Mouse (Mus musculus) embryonic facial prominence, embryonic 15.5 days (tissue): ENCODE data around the gene Mpp5. TPM values are rescaled to one million over a fixed set of nuclear protein-coding genes. Genes with fewer than 3 reads are reported as not detected.

ENCODE experiments used
- ATAC-seq: fragments of 200-750 bp; cut with Nextera tagmentation; 2 replicates; pipeline ENCODE4 v1.8.0; 2017; ENCODE audit warnings: low read depth, moderate TSS enrichment; ENCODE audit not compliant: insufficient number of reproducible peaks, low FRiP score, low TSS enrichment
- H3K27ac ChIP-seq: fragments of 300-500 bp; sonication (generic); replicated peaks from 2 replicates; pipeline ENCODE4 v1.5.1; 2015; ENCODE audit warnings: mild to moderate bottlenecking, inconsistent platforms
- H3K27me3 ChIP-seq: fragments of 300-500 bp; sonication (generic); 2 replicates; pipeline ENCODE4 v1.6.1; 2015; ENCODE audit warnings: inconsistent platforms
- H3K36me3 ChIP-seq: fragments of 300-500 bp; sonication (generic); 2 replicates; pipeline ENCODE4 v1.6.1; 2015; ENCODE audit warnings: mild to moderate bottlenecking, inconsistent platforms
- H3K4me1 ChIP-seq: fragments of 300-500 bp; sonication (generic); 2 replicates; pipeline ENCODE4 v1.6.1; 2015; ENCODE audit warnings: inconsistent platforms
- H3K4me2 ChIP-seq: fragments of 300-500 bp; sonication (generic); replicated peaks from 2 replicates; pipeline ENCODE4 v1.6.1; 2015; ENCODE audit warnings: mild to moderate bottlenecking, inconsistent platforms
- H3K4me3 ChIP-seq: fragments of 300-500 bp; sonication (generic); replicated peaks from 2 replicates; pipeline ENCODE4 v1.5.1; 2015; ENCODE audit warnings: mild to moderate bottlenecking, inconsistent platforms
- H3K9ac ChIP-seq: fragments of 300-500 bp; sonication (generic); 2 replicates; pipeline ENCODE4 v1.6.1; 2015; ENCODE audit warnings: inconsistent platforms
- H3K9me3 ChIP-seq: fragments of 300-500 bp; sonication (generic); replicated peaks from 2 replicates; pipeline ENCODE4 v1.6.1; 2016; ENCODE audit warnings: inconsistent platforms
- WGBS: fragments of 180-500 bp; shearing (Covaris S2); methylation state at CpG from one replicate; pipeline ENCODE4 v1.1.7; 2015; 5-methylcytosine and 5-hydroxymethylcytosine counted together
- polyA plus RNA-seq: library from polyadenylated mRNA; unstranded; fragments of >200 nt; fragmentation: Nextera tagmentation; extraction: Ambion mirVana; gene quantifications from 2 replicates; pipeline ENCODE4 v1.2.1, GENCODE M21; 2015

Gene Mpp5
- polyA plus RNA-seq, 1 experiment from 2014 or later, result 14.0 TPM

DNA sequence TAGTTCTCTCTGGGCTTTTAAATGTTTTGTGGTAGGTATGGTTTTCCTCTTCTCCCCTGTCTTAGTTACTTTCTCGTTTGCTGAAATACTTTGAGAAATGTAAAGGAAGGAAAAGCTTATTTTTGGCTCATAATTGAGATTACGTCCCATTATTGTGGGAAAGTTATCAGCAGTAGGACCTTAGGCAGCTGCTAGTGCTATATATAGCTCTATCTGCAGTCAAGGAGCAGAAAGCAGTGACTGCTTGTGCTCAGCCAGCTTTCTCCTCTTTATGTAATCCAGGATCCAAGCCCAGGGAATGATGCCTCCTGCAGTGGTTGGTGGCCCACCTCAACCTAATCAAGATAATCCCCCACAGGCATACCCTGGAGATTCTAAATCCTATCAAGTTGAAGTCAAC, 24.5 kb downstream of the Mpp5 start:
- Histone ChIP-seq H3K4me2 (no peak overlapping the region), H3K4me1 (0 out of 2 replicates have a peak, but pooled peaks cover 3% of the 10 kb centered on the region), H3K27me3 (no peaks in the 10 kb centered on the region), H3K9ac (no peak overlapping the region), H3K4me3 (no peak overlapping the region), H3K36me3 (no peaks in the 10 kb centered on the region), H3K9me3 (no peaks in the 10 kb centered on the region), H3K27ac (no peak overlapping the region)
- 67% methylated on average over 2 of the region's 2 CpGs for WGBS
- no peak for ATAC-seq

DNA sequence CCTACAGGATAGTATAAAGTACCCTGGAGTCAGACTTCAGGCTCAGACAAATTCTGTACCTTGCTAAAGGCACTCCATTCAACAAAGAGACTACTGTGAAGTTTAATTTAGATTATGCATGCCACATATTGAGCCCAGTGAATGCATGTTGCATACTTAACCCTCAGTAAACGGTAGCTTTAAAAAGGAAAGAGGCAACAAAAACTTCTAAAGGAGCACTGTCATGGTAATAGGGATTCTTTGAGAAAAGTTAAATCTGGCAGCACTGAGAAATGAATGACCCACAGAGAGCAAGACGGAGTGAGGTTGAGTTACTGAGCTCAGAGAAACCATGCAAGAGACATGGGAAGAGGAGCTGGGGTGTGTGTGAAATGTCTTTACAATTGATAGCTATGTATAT, 29.2 kb downstream of the Mpp5 start:
- H3K4me1 ChIP-seq, result 0 out of 2 replicates have a peak, but pooled peaks cover 8% of the 10 kb centered on the region
- WGBS, result 26% methylated on average over 2 of the region's 2 CpGs
- no peaks in the 10 kb centered on the region for H3K9me3 ChIP-seq
- H3K27ac ChIP-seq, result no peak overlapping the region
- H3K27me3 ChIP-seq, result no peaks in the 10 kb centered on the region
- no peak overlapping the region for H3K9ac ChIP-seq
- ATAC-seq, result no peak
- no peak overlapping the region for H3K4me3 ChIP-seq
- no peaks in the 10 kb centered on the region for H3K36me3 ChIP-seq
- no peak overlapping the region for H3K4me2 ChIP-seq

- Histone ChIP-seq H3K4me2 (no peak overlapping the region), H3K9ac (no peak overlapping the region), H3K27me3 (no peaks in the 10 kb centered on the region), H3K27ac (no peak overlapping the region), H3K4me1 (0 out of 2 replicates have a peak, but pooled peaks cover 8% of the 10 kb centered on the region), H3K4me3 (no peak overlapping the region), H3K36me3 (no peaks in the 10 kb centered on the region), H3K9me3 (no peaks in the 10 kb centered on the region)
- WGBS, result 61% methylated on average over 4 of the region's 4 CpGs
- ATAC-seq, result no peak
Measured at GRCm38 (mm10) chr12:78778423-78779067, 29.8 kb downstream of the Mpp5 start.

- H3K9me3 ChIP-seq, result no peaks in the 10 kb centered on the region
- no peak for ATAC-seq
- H3K36me3 ChIP-seq, result no peaks in the 10 kb centered on the region
- no peak overlapping the region for H3K4me3 ChIP-seq
- no peaks in the 10 kb centered on the region for H3K27me3 ChIP-seq
- 54% methylated on average over 3 of the region's 3 CpGs for whole genome bisulfite sequencing
- no peaks in the 10 kb centered on the region for H3K4me1 ChIP-seq
- no peak overlapping the region for H3K27ac ChIP-seq
- H3K9ac ChIP-seq, result no peak overlapping the region
- H3K4me2 ChIP-seq, result no peak overlapping the region
Measured at GRCm38 (mm10) chr12:78788266-78788873, 39.7 kb downstream of the Mpp5 start.

GRCm38 (mm10) chr12:78790791-78791190, 42.1 kb downstream of the Mpp5 start:
- ATAC-seq, result no peak
- Histone ChIP-seq H3K4me2 (no peak overlapping the region), H3K36me3 (no peaks in the 10 kb centered on the region), H3K4me1 (no peaks in the 10 kb centered on the region), H3K9ac (no peak overlapping the region), H3K27me3 (no peaks in the 10 kb centered on the region), H3K9me3 (no peaks in the 10 kb centered on the region), H3K27ac (no peak overlapping the region), H3K4me3 (no peak overlapping the region)
- 71% methylated on average over 2 of the region's 2 CpGs for WGBS

- H3K36me3 ChIP-seq, result 0 out of 2 replicates have a peak, but pooled peaks cover 6% of the 10 kb centered on the region
- no peak overlapping the region for H3K4me3 ChIP-seq
- no peaks in the 10 kb centered on the region for H3K9me3 ChIP-seq
- H3K4me1 ChIP-seq, result no peaks in the 10 kb centered on the region
- H3K27ac ChIP-seq, result no peak overlapping the region
- no peak for ATAC-seq
- no peak overlapping the region for H3K4me2 ChIP-seq
- H3K9ac ChIP-seq, result no peak overlapping the region
- no peaks in the 10 kb centered on the region for H3K27me3 ChIP-seq
- 31% methylated on average over 1 of the region's 1 CpGs for WGBS
Measured at GRCm38 (mm10) chr12:78794236-78794635, 45.5 kb downstream of the Mpp5 start.

DNA sequence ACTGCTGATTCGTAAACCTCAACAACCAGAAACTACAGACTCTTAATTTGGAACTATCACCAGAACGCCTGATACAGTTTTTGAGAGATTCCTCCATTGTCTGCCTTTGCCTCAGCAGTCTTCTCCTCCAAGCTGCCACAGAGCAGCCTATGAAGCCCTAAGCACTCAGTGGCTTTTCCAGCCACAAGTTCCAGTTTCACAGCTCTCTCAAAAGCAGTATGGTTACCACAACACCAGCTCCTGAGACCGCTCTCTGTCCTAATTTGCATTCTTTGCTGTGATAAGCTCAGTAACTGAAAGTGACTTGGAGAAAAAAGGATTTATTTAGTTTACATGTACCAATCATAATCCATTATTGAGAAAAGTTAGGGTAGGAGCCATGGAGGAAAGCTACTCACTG, 51.3 kb downstream of the Mpp5 start:
- H3K4me3 ChIP-seq, result no peak overlapping the region
- ATAC-seq, result no peak
- WGBS, result 79% methylated on average over 3 of the region's 3 CpGs
- H3K4me1 ChIP-seq, result no peaks in the 10 kb centered on the region
- H3K27ac ChIP-seq, result no peak overlapping the region
- no peaks in the 10 kb centered on the region for H3K27me3 ChIP-seq
- H3K9me3 ChIP-seq, result no peaks in the 10 kb centered on the region
- no peak overlapping the region for H3K4me2 ChIP-seq
- H3K36me3 ChIP-seq, result 0 out of 2 replicates have a peak, but pooled peaks cover 6% of the 10 kb centered on the region
- H3K9ac ChIP-seq, result no peak overlapping the region

GRCm38 (mm10) chr12:78801836-78802235, 53.1 kb downstream of the Mpp5 start:
- no peaks in the 10 kb centered on the region for H3K9me3 ChIP-seq
- H3K36me3 ChIP-seq, result 0 out of 2 replicates have a peak, but pooled peaks cover 6% of the 10 kb centered on the region
- no peaks in the 10 kb centered on the region for H3K4me1 ChIP-seq
- no peak overlapping the region for H3K4me2 ChIP-seq
- no peak overlapping the region for H3K27ac ChIP-seq
- no peak for ATAC-seq
- H3K9ac ChIP-seq, result no peak overlapping the region
- no peaks in the 10 kb centered on the region for H3K27me3 ChIP-seq
- H3K4me3 ChIP-seq, result no peak overlapping the region

DNA sequence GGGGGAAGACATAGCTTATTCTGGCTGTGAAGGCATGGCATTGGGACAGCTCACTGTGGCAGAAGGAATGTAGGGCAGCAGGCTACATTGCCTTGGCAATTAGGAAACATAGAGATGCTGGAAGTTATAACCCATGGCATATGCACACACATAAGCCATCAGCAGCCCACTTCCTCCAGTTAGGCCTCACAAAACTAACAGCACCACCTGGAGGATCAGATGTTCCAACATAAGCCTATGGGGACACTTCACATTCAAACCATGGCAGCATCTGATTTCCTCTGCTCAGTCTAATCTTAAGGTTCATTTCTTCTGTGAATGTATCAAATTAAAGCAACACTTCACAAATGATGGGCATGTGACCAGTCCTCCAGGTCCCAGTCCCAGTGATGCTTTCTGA, 65.7 kb downstream of the Mpp5 start:
- H3K4me3 ChIP-seq, result no peak overlapping the region
- no peak for ATAC-seq
- H3K9ac ChIP-seq, result no peak overlapping the region
- no peaks in the 10 kb centered on the region for H3K27me3 ChIP-seq
- H3K27ac ChIP-seq, result no peak overlapping the region
- no peaks in the 10 kb centered on the region for H3K4me1 ChIP-seq
- H3K9me3 ChIP-seq, result no peaks in the 10 kb centered on the region
- H3K36me3 ChIP-seq, result no peaks in the 10 kb centered on the region
- no peak overlapping the region for H3K4me2 ChIP-seq

DNA sequence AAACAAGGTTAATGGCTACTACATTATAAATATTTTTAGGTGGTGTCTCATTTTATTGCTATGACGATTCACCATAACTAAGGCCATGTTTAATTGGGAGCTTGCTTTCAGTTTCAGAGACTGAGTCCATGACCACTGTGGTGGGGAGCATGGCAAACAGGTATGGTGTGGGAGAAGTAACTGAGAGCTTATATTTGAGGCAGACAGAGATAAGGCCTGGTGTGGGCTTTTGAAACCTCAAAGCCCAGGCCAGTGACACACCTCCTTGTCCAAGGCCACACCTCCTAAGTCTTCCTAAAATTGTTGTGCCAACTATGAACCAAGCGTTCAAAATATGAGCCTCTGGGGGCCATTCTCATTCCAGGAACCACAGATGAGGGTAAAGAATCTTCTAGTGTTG, 85.8 kb downstream of the Mpp5 start:
- Histone ChIP-seq H3K4me2 (no peak overlapping the region), H3K9me3 (no peaks in the 10 kb centered on the region), H3K4me1 (no peaks in the 10 kb centered on the region), H3K36me3 (peaks cover 26% of the 10 kb centered on the region), H3K4me3 (no peak overlapping the region), H3K9ac (no peak overlapping the region), H3K27ac (no peak overlapping the region), H3K27me3 (no peaks in the 10 kb centered on the region)
- 81% methylated on average over 2 of the region's 2 CpGs for WGBS
- ATAC-seq, result no peak

DNA sequence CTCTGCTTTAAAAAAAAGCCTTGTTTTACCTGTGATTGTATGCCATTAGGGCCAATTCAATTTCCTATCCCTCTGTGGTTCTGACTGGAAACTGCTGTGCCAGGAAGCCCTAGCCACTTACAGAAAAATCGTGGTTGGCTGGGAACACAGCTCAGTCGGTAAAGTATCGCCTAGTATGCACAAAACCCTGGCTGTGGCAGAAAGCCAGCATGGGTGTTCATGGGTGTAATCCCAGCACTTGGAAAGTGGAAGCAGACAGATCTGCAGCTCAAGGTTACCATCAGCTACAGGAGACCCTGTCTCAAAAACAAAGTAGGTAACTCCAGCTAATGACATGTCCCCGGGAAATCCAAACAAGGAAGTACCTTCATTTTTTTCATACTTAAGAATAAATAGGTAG, 91.2 kb downstream of the Mpp5 start:
- WGBS, result 71% methylated on average over 4 of the region's 4 CpGs

GRCm38 (mm10) chr12:78842429-78842828, 93.7 kb downstream of the Mpp5 start:
- no peaks in the 10 kb centered on the region for H3K9me3 ChIP-seq
- no peak for ATAC-seq
- 72% methylated on average over 1 of the region's 1 CpGs for WGBS
- peaks cover 49% of the 10 kb centered on the region for H3K36me3 ChIP-seq
- no peaks in the 10 kb centered on the region for H3K4me1 ChIP-seq
- no peak overlapping the region for H3K4me2 ChIP-seq
- no peak overlapping the region for H3K4me3 ChIP-seq
- no peaks in the 10 kb centered on the region for H3K27me3 ChIP-seq
- no peak overlapping the region for H3K27ac ChIP-seq
- no peak overlapping the region for H3K9ac ChIP-seq

More for the DNA sequence above, 91.2 kb downstream of the Mpp5 start:
- ATAC-seq, result no peak
- H3K4me2 ChIP-seq, result no peak overlapping the region
- H3K36me3 ChIP-seq, result peaks cover 50% of the 10 kb centered on the region
- no peaks in the 10 kb centered on the region for H3K9me3 ChIP-seq
- H3K4me3 ChIP-seq, result no peak overlapping the region
- H3K27ac ChIP-seq, result no peak overlapping the region
- no peaks in the 10 kb centered on the region for H3K27me3 ChIP-seq
- no peaks in the 10 kb centered on the region for H3K4me1 ChIP-seq
- no peak overlapping the region for H3K9ac ChIP-seq
